Mouse (Mus musculus) left cerebral cortex, adult 9 months (tissue): ENCODE measurements at regions not wholly inside any gene's neighbourhood (a gene's known extent, or its start where the extent isn't known, plus 50 kb on each side); places are given as distances from the start of the nearest gene placed in this dataset.

ENCODE experiments used
- DNase-seq, 2 experiments: peaks; one replicate each; pipeline ENCODE4 v3.0.0; 2022; ENCODE audit warnings: low spot score in 2 of 2

- DNase-seq, result no peak
Measured at GRCm38 (mm10) chr12:13164791-13165190, 84.2 kb downstream of the Ddx1 start.

- no peak for DNase-seq
Measured at GRCm38 (mm10) chr12:13161051-13161450, 88.0 kb downstream of the Ddx1 start.

- peak; percentile 58 to 62 for DNase-seq
Measured at GRCm38 (mm10) chr12:13159346-13160055, 89.5 kb downstream of the Ddx1 start.

- no peak for DNase-seq
Measured at GRCm38 (mm10) chr12:13157666-13158381, 91.2 kb downstream of the Ddx1 start.

- no peak for DNase-seq
Measured at GRCm38 (mm10) chr12:13157089-13157488, 91.9 kb downstream of the Ddx1 start.

- DNase-seq, result no peak
Measured at GRCm38 (mm10) chr12:13150751-13151150, 98.3 kb downstream of the Ddx1 start.

GRCm38 (mm10) chr12:13147251-13147650 is 101.8 kb downstream of the Ddx1 start:
- no peak for DNase-seq

GRCm38 (mm10) chr12:13145186-13146115 is 103.6 kb downstream of the Ddx1 start:
- DNase-seq, result no peak

GRCm38 (mm10) chr12:13144739-13145138 is 104.3 kb downstream of the Ddx1 start:
- DNase-seq, result peak in 1 of 2 experiments; percentile 46

- peak; percentile 83 to 85 for DNase-seq
Measured at GRCm38 (mm10) chr12:13140636-13141035, 108.4 kb downstream of the Ddx1 start.

- DNase-seq, result no peak
Measured at GRCm38 (mm10) chr12:13139189-13139588, 109.8 kb downstream of the Ddx1 start.

- DNase-seq, result no peak
Measured at GRCm38 (mm10) chr12:13134168-13134567, 114.8 kb downstream of the Ddx1 start.

- DNase-seq, result no peak
Measured at GRCm38 (mm10) chr12:13129677-13130082, 119.3 kb downstream of the Ddx1 start.

GRCm38 (mm10) chr12:13127407-13127806 is 121.6 kb downstream of the Ddx1 start:
- no peak for DNase-seq

- no peak for DNase-seq
Measured at GRCm38 (mm10) chr12:13125054-13125453, 124.0 kb downstream of the Ddx1 start.

GRCm38 (mm10) chr12:13122282-13122681 is 126.7 kb downstream of the Ddx1 start:
- DNase-seq, result no peak

GRCm38 (mm10) chr12:13120581-13120980 is 128.4 kb downstream of the Ddx1 start:
- no peak for DNase-seq

- no peak for DNase-seq
Measured at GRCm38 (mm10) chr12:13119653-13120052, 129.4 kb downstream of the Ddx1 start.

- DNase-seq, result no peak
Measured at GRCm38 (mm10) chr12:13118026-13118425, 131.0 kb downstream of the Ddx1 start.

- DNase-seq, result no peak
Measured at GRCm38 (mm10) chr12:13114341-13114740, 134.7 kb downstream of the Ddx1 start.

- peak in 1 of 2 experiments; percentile 14 for DNase-seq
Measured at GRCm38 (mm10) chr12:13106931-13107330, 142.1 kb downstream of the Ddx1 start.
